Mouse (Mus musculus) G1E (cell line): ENCODE data around the gene Psg18.

Source experiments
- CTCF ChIP-seq: IDR thresholded peaks from 2 replicates; pipeline ENCODE4 v1.5.1; 2012; ENCODE audit warnings: low read depth, low read length, inconsistent platforms, mixed read lengths
- POLR2AphosphoS5 ChIP-seq: IDR thresholded peaks from 2 replicates; pipeline ENCODE4 v1.6.1; 2012; ENCODE audit warnings: low read depth, low read length, inconsistent platforms; ENCODE audit not compliant: insufficient replicate concordance
- TAL1 ChIP-seq: conservative IDR thresholded peaks from 2 replicates; pipeline ENCODE4 v1.6.1; 2012; ENCODE audit warnings: low read depth, low read length, inconsistent platforms, mixed read lengths

DNA sequence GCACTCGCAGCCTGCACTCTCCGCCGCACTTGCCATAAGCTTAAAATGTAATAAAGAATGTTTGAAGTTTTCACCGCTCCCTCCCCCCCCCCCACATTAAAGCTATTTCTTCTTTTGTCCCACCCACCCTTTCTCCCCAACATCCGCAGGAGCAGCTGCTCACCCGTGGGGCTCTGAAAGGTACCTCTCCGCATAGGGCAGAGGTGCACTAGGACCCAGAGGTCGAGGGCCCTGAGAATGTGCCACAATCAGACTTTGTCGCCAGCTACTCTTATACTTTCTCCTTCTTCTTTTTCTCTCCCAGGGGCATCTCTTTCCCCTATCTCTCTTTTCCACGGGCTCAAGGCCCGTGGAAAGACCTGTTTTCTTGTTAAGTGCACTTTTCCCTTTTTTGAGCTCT is 48.6 kb upstream of the Psg18 start:
- TF ChIP-seq CTCF: no peak
- TF ChIP-seq TAL1: no peak
- no peak for TF ChIP-seq POLR2AphosphoS5
